Mouse (Mus musculus) stomach, embryonic 16.5 days (tissue): ENCODE measurements around the gene Tmem176a. TPM values are rescaled to one million over a fixed set of nuclear protein-coding genes. Genes with fewer than 3 reads are reported as not detected.
"Not testable (repeated sequence)": the region's sequence is repeated elsewhere in the genome, so short reads cannot be mapped to it uniquely, and the experiment has no call there.

Source experiments
- ATAC-seq: fragments of 200-750 bp; cut with Nextera tagmentation; 2 replicates; pipeline ENCODE4 v1.8.0; 2017; ENCODE audit warnings: moderate number of reproducible peaks, moderate TSS enrichment; ENCODE audit not compliant: insufficient read depth, low FRiP score
- H3K27ac ChIP-seq: fragments of 300-500 bp; sonication (generic); 2 replicates; pipeline ENCODE4 v1.5.1; 2014; ENCODE audit warnings: low read length
- H3K27me3 ChIP-seq: fragments of 300-500 bp; sonication (generic); 2 replicates; pipeline ENCODE4 v1.6.1; 2014; ENCODE audit warnings: low read length, control low read depth, mixed read lengths; ENCODE audit not compliant: control insufficient read depth, insufficient read depth
- H3K36me3 ChIP-seq: fragments of 300-500 bp; sonication (generic); 2 replicates; pipeline ENCODE4 v1.6.1; 2014; ENCODE audit warnings: low read length; ENCODE audit not compliant: control insufficient read depth, insufficient read depth
- H3K4me1 ChIP-seq: fragments of 300-500 bp; sonication (generic); 2 replicates; pipeline ENCODE4 v1.6.1; 2014; ENCODE audit warnings: low read length, control low read depth, mixed read lengths; ENCODE audit not compliant: control insufficient read depth, insufficient read depth
- H3K4me2 ChIP-seq: fragments of 300-500 bp; sonication (generic); 2 replicates; pipeline ENCODE4 v1.6.1; 2014; ENCODE audit warnings: low read depth, low read length, mixed read lengths
- H3K4me3 ChIP-seq: fragments of 300-500 bp; sonication (generic); replicated peaks from 2 replicates; pipeline ENCODE4 v1.5.1; 2014; ENCODE audit warnings: mild to moderate bottlenecking, low read length
- H3K9ac ChIP-seq: fragments of 300-500 bp; sonication (generic); 2 replicates; pipeline ENCODE4 v1.6.1; 2014; ENCODE audit warnings: low read length
- H3K9me3 ChIP-seq: fragments of 300-500 bp; sonication (generic); replicated peaks from 2 replicates; pipeline ENCODE4 v1.6.1; 2016; ENCODE audit warnings: low read length, control low read depth; ENCODE audit not compliant: control insufficient read depth
- WGBS: fragments of 180-500 bp; shearing (Covaris S2); extraction: QIAGEN DNeasy Blood & Tissue Kit; methylation state at CpG from one replicate; pipeline ENCODE4 v1.1.7; 2014; 5-methylcytosine and 5-hydroxymethylcytosine counted together
- polyA plus RNA-seq: library from polyadenylated mRNA; unstranded; fragments of >200 nt; fragmentation: Nextera tagmentation; extraction: Ambion mirVana; gene quantifications from 2 replicates; pipeline ENCODE4 v1.2.1, GENCODE M21; 2015

Tmem176a gene
- polyA plus RNA-seq, 1 experiment from 2014 or later = 157 TPM

- Histone ChIP-seq H3K4me2 (no peak overlapping the region), H3K9ac (no peak overlapping the region), H3K4me1 (peaks cover 7% of the 10 kb centered on the region; the same call in 1 of the 2 replicates), H3K36me3 (no peaks in the 10 kb centered on the region), H3K4me3 (no peak overlapping the region), H3K27ac (no peak overlapping the region), H3K27me3 (no peaks in the 10 kb centered on the region), H3K9me3 (no peaks in the 10 kb centered on the region)
- 91% methylated on average over 1 of the region's 1 CpGs for WGBS
- no peak for ATAC-seq
Observed at GRCm38 (mm10) chr6:48865152-48865745, 24.5 kb downstream of the Tmem176a start.

GRCm38 (mm10) chr6:48866355-48866950 lies 25.7 kb downstream of the Tmem176a start:
- not testable (repeated sequence) for H3K27ac ChIP-seq, H3K36me3 ChIP-seq, H3K4me2 ChIP-seq, H3K27me3 ChIP-seq, H3K9ac ChIP-seq, H3K4me3 ChIP-seq, ATAC-seq, H3K9me3 ChIP-seq, H3K4me1 ChIP-seq
- WGBS = 32% methylated on average over 1 of the region's 1 CpGs

GRCm38 (mm10) chr6:48867158-48867557 lies 26.4 kb downstream of the Tmem176a start:
- no peak for ATAC-seq
- 65% methylated on average over 4 of the region's 4 CpGs for WGBS
- H3K4me2 ChIP-seq = no peak overlapping the region
- H3K9ac ChIP-seq = no peak overlapping the region
- H3K9me3 ChIP-seq = no peaks in the 10 kb centered on the region
- peaks cover 7% of the 10 kb centered on the region; the same call in 1 of the 2 replicates for H3K4me1 ChIP-seq
- no peaks in the 10 kb centered on the region for H3K27me3 ChIP-seq
- H3K27ac ChIP-seq = no peak overlapping the region
- no peaks in the 10 kb centered on the region for H3K36me3 ChIP-seq
- H3K4me3 ChIP-seq = no peak overlapping the region

GRCm38 (mm10) chr6:48869774-48870173 lies 29.1 kb downstream of the Tmem176a start:
- no peak; the same call in 1 of the 2 replicates for ATAC-seq
- 70% methylated on average over 2 of the region's 2 CpGs for WGBS

GRCm38 (mm10) chr6:48872596-48872995 lies 31.9 kb downstream of the Tmem176a start, which contains the start of gene Aoc1:
Aoc1 (plus strand) TSS chr6:48872896.
- H3K36me3 ChIP-seq = no peaks in the 10 kb centered on the region
- H3K4me1 ChIP-seq = 0 out of 2 replicates have a peak, but pooled peaks cover 3% of the 10 kb centered on the region
- no peak for ATAC-seq
- H3K4me2 ChIP-seq = no peak within 1 kb of the TSS
- no peak within 1 kb of the TSS for H3K9ac ChIP-seq
- H3K4me3 ChIP-seq = no peak within 1 kb of the TSS
- H3K27me3 ChIP-seq = no peaks in the 10 kb centered on the region
- WGBS = 76% methylated on average over 5 of the region's 5 CpGs
- H3K9me3 ChIP-seq = no peaks in the 10 kb centered on the region
- no peak within 1 kb of the TSS for H3K27ac ChIP-seq

More at GRCm38 (mm10) chr6:48869774-48870173, 29.1 kb downstream of the Tmem176a start:
- no peaks in the 10 kb centered on the region for H3K36me3 ChIP-seq
- H3K4me3 ChIP-seq = no peak overlapping the region
- peaks cover 6% of the 10 kb centered on the region; the same call in 1 of the 2 replicates for H3K4me1 ChIP-seq
- no peak overlapping the region for H3K4me2 ChIP-seq
- H3K27me3 ChIP-seq = no peaks in the 10 kb centered on the region
- H3K9ac ChIP-seq = no peak overlapping the region
- H3K9me3 ChIP-seq = no peaks in the 10 kb centered on the region
- no peak overlapping the region for H3K27ac ChIP-seq

- Histone ChIP-seq H3K36me3 (no peaks in the 10 kb centered on the region), H3K4me1 (0 out of 2 replicates have a peak, but pooled peaks cover 3% of the 10 kb centered on the region), H3K27ac (no peak overlapping the region), H3K9ac (no peak overlapping the region), H3K9me3 (no peaks in the 10 kb centered on the region), H3K4me3 (no peak overlapping the region), H3K4me2 (no peak overlapping the region), H3K27me3 (no peaks in the 10 kb centered on the region)
- 82% methylated on average over 4 of the region's 4 CpGs for WGBS
- no peak for ATAC-seq
Observed at GRCm38 (mm10) chr6:48874576-48874975, 33.9 kb downstream of the Tmem176a start.

- no peak overlapping the region for H3K4me2 ChIP-seq
- no peak overlapping the region for H3K4me3 ChIP-seq
- 80% methylated on average over 6 of the region's 6 CpGs for WGBS
- no peak for ATAC-seq
- H3K4me1 ChIP-seq = no peaks in the 10 kb centered on the region
- no peaks in the 10 kb centered on the region for H3K36me3 ChIP-seq
- H3K27ac ChIP-seq = no peak overlapping the region
- no peak overlapping the region for H3K9ac ChIP-seq
- H3K9me3 ChIP-seq = no peaks in the 10 kb centered on the region
- H3K27me3 ChIP-seq = no peaks in the 10 kb centered on the region
Observed at GRCm38 (mm10) chr6:48875515-48875914, 34.8 kb downstream of the Tmem176a start.

DNA sequence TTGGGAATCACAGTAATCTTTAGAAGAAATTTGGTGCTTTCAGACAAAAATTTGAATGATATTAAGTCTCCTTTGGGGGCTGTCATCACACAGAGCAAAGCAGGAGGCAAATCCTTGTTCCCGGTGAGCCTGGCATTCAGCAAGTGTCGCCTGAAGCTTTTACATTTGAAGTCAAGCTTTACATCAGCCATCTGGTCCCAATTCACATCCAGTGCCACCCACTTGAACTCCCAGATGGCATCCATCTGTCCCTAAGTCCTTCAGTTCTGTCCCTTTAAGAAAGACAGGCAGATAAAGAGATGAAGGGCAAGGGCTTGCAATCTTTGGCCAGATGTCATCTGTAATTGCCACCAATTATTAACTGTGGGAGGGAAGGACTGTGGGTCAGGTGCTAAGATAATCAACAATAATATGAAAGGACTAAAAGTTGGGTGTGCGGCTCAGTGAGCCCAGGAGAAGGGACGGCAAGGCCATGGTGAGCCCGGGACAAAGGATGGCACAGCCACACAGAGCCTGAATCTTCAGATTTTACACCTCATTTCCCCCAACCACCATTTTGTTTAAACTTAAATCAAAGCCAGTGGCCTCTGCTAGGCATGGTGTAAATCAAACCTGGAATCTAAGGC lies 35.9 kb downstream of the Tmem176a start:
- ATAC-seq = no peak

DNA sequence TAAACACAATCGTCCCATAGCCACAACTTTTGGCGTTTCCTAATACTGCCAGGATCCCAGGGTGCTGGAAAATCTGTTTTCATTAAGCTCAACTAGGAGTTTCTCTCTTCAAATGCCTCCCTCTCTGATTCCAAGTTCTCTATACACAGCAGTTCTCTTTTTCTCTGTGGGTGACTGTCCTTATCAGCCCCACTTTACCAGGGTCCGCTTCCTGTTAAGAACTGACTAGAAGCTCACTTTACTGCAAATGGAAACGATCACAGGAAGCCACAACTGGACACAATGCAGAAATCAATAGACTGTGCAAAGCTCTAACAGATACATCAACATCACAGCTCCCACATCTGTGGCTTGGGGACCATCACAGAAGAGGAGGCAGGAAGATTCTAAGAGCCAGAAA lies 53.5 kb downstream of the Tmem176a start:
- WGBS = 67% methylated on average over 4 of the region's 4 CpGs
- H3K9ac ChIP-seq = no peak overlapping the region
- no peaks in the 10 kb centered on the region for H3K9me3 ChIP-seq
- H3K4me2 ChIP-seq = no peak overlapping the region
- no peaks in the 10 kb centered on the region for H3K27me3 ChIP-seq
- H3K4me3 ChIP-seq = no peak overlapping the region
- no peak overlapping the region for H3K27ac ChIP-seq
- H3K36me3 ChIP-seq = no peaks in the 10 kb centered on the region
- no peaks in the 10 kb centered on the region for H3K4me1 ChIP-seq
- ATAC-seq = no peak

More for the DNA sequence above, 35.9 kb downstream of the Tmem176a start:
- Histone ChIP-seq H3K9me3 (no peaks in the 10 kb centered on the region), H3K4me3 (no peak overlapping the region), H3K36me3 (no peaks in the 10 kb centered on the region), H3K4me1 (no peaks in the 10 kb centered on the region), H3K27ac (no peak overlapping the region), H3K27me3 (no peaks in the 10 kb centered on the region), H3K4me2 (no peak overlapping the region), H3K9ac (no peak overlapping the region)
- 66% methylated on average over 5 of the region's 5 CpGs for WGBS
